Mouse (Mus musculus) liver, embryonic 14.5 days (tissue): ENCODE measurements around the gene Mrpl44.

Experiments
- CTCF ChIP-seq: IDR thresholded peaks from 2 replicates; pipeline ENCODE4 v1.5.1; 2016; ENCODE audit warnings: antibody characterized with exemption, low read depth, control low read depth
- EP300 ChIP-seq: IDR thresholded peaks from 2 replicates; pipeline ENCODE4 v1.6.1; 2016; ENCODE audit warnings: antibody characterized with exemption, low read depth

GRCm38 (mm10) chr1:79753456-79753855 is 22.4 kb upstream of the Mrpl44 start:
- TF ChIP-seq CTCF (no peak), EP300 (no peak)
